Mouse (Mus musculus) heart, adult 2 months (tissue): Measurements from ENCODE around the gene Rgs3.

ENCODE experiments used
- CTCF ChIP-seq: fragments of 200-600 bp; IDR thresholded peaks from 2 replicates; pipeline ENCODE4 v1.8.1; 2022; ENCODE audit warnings: antibody characterized with exemption, mild to moderate bottlenecking, moderate library complexity
- EP300 ChIP-seq: fragments of 200-500 bp; IDR thresholded peaks from 2 replicates; pipeline ENCODE4 v1.6.1; 2011; ENCODE audit warnings: low read depth, low read length, control low read depth; ENCODE audit not compliant: insufficient read depth
- POLR2A ChIP-seq: fragments of 200-500 bp; IDR thresholded peaks from 2 replicates; pipeline ENCODE4 v1.6.1; 2011; ENCODE audit warnings: mild to moderate bottlenecking, low read depth, low read length, control low read depth; ENCODE audit not compliant: insufficient read depth

GRCm38 (mm10) chr4:62696699-62697404, 137.2 kb downstream of the Rgs3 start:
- no peak for TF ChIP-seq CTCF
- TF ChIP-seq POLR2A, result no peak
- TF ChIP-seq EP300, result no peak
